Mouse (Mus musculus) neural tube, embryonic 15.5 days (tissue): ENCODE results near the gene Ipo13. TPM values are rescaled to one million over a fixed set of nuclear protein-coding genes. Genes with fewer than 3 reads are reported as not detected.

Source experiments
- polyA plus RNA-seq: library from polyadenylated mRNA; unstranded; fragments of >200 nt; fragmentation: Nextera tagmentation; extraction: Ambion mirVana; gene quantifications from 2 replicates; pipeline ENCODE4 v1.2.1, GENCODE M21; 2015

The Ipo13 gene
- polyA plus RNA-seq, 1 experiment from 2014 or later: 59.3 TPM

Other genes starting within 250 kb of the Ipo13 start
- gene Dmap1, start 232.7 kb downstream of the Ipo13 start, polyA plus RNA-seq: 70.7 and 73.1 TPM in 2 replicates
- not detected in 2 replicates for gene Gm12845, start 190.6 kb downstream of the Ipo13 start, polyA plus RNA-seq
- not detected in 2 replicates for gene Klf17, start 149.4 kb downstream of the Ipo13 start, polyA plus RNA-seq
- 51.5 and 52.5 TPM in 2 replicates for gene Slc6a9, start 80.5 kb downstream of the Ipo13 start, polyA plus RNA-seq
- 1.4 and 1.6 TPM in 2 replicates for gene Ccdc24, start 42.4 kb downstream of the Ipo13 start, polyA plus RNA-seq
- 49.6 and 58.6 TPM in 2 replicates for gene B4galt2, start 31.5 kb downstream of the Ipo13 start, polyA plus RNA-seq
- gene Atp6v0b, start 27.7 kb downstream of the Ipo13 start, polyA plus RNA-seq: 544 and 626 TPM in 2 replicates
- 21.3 and 21.8 TPM in 2 replicates for gene Dph2, start 23.0 kb downstream of the Ipo13 start, polyA plus RNA-seq
- gene Artn, start 14.8 kb upstream of the Ipo13 start, polyA plus RNA-seq: 1.1 and 2.3 TPM in 2 replicates
- 13.8 and 18.3 TPM in 2 replicates for gene St3gal3, start 219.9 kb upstream of the Ipo13 start, polyA plus RNA-seq